ENCODE assay signal across 7 mouse cellular contexts in the genomic region with DNA sequence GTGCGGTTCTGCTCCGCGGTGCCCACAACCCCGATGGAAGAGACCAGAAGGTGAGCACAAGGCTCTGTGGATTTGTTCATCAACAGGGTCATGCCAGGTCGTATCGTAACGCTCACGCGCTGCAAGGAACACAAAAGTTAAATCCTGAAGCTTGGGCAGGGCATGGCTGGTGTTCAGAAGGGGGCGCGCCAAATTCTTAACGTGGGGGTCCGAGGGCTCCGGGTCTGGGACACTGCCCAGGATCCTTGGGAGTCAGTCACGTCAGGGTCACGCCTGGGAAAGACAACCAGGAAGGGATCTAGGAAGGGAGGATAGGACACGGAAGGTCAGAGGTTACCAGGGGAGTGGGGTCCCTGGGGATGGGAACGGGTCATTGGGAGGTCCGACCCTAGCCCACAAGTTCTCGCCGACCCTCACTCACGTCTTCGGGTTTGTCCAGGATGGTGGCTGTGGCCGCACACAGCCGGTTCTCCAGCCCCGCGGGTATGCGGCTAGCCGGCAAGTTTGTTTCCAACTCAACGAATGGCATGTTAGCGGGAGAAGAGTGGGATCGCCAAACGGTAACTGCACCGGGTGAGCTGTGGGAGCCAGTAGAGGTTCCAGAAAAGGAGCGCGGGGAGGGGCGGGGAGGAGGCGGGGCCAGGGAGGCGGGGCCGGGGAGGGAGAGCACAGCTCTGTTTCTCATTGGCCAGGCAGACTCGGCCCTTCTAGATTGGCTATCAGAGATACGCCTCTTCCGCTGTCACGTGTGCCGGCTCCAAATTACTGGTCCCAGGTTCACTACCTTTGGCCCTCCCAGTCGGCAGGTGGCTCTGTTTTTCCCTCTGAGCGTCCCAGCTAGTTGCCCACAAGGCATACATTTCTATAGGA. TPM values are rescaled to one million over a fixed set of nuclear protein-coding genes. Genes with fewer than 3 reads are reported as not detected.
DNase-seq lines count a peak whose midpoint lies in the region; ATAC-seq lines count a peak whose summit lies in the region.

A gene (minus strand): TSS at position 620 of the 870 bp plus-strand sequence.

- H3K4me2 ChIP-seq in intestine, embryonic 14.5 days (ENCODE audit: low read length) = peak within 1 kb of the TSS; percentile 89

- no peak within 1 kb of the TSS for H3K27ac ChIP-seq in intestine, embryonic 14.5 days (ENCODE audit: low read depth)

- intact Hi-C loops in gastrocnemius, postnatal 14 days (cut with DNase I; ENCODE audit: low total_unique reads) = no loop called here
- intact Hi-C loops in left cerebral cortex, postnatal 14 days (cut with DNase I) = loop anchor here (5.0 kb wide), 1 partner anchor 64 kb away; a partner anchor contains a TSS

- DNase-seq in adrenal gland, adult (ENCODE audit: inconsistent age in 2 of 2, low spot score in 1 of 2) = peak; percentile 88 to 93
- peak; percentile 93 for DNase-seq in embryo, embryonic 10.5 days (ENCODE audit: low spot score)
- peak; percentile 87 for DNase-seq in gastrocnemius, postnatal 14 days
- peak; percentile 93 for DNase-seq in intestine, embryonic 14.5 days (ENCODE audit: low spot score)
- peak; percentile 87 to 90 for DNase-seq in left cerebral cortex, postnatal 14 days (ENCODE audit: low spot score in 2 of 2)
- peak; percentile 89 for DNase-seq in mesoderm, embryonic 11.5 days (ENCODE audit: low read depth, low spot score)
- peak; percentile 83 for DNase-seq in right cerebral cortex, postnatal 4 days

- peaks cover 5% of the 10 kb centered on the region; the same call in 1 of the 2 replicates for H3K4me1 ChIP-seq in intestine, embryonic 14.5 days (replicated peaks; ENCODE audit: control insufficient read depth, insufficient read depth, low read length)

- no peaks in the 10 kb centered on the region for H3K36me3 ChIP-seq in intestine, embryonic 14.5 days (ENCODE audit: control insufficient read depth, insufficient read depth, low read length)

- no peaks in the 10 kb centered on the region for H3K9me3 ChIP-seq in intestine, embryonic 14.5 days (ENCODE audit: control insufficient read depth, low read length)

- ATAC-seq in intestine, embryonic 14.5 days (replicated peaks; ENCODE audit: low FRiP score, low TSS enrichment, low read depth) = peak; percentile 94

- peak within 1 kb of the TSS; percentile 64 for H3K4me3 ChIP-seq in intestine, embryonic 14.5 days (ENCODE audit: low read depth, low read length)

- H3K9ac ChIP-seq in intestine, embryonic 14.5 days (ENCODE audit: low read length) = peak within 1 kb of the TSS; percentile 57

- H3K27me3 ChIP-seq in intestine, embryonic 14.5 days (replicated peaks; ENCODE audit: control insufficient read depth, insufficient read depth, low read length) = no peaks in the 10 kb centered on the region

- under 1% methylated on average over 44 of the region's 47 CpGs for WGBS in intestine, embryonic 14.5 days

RNA-seq across cellular contexts. Expression of the gene that starts here (rescaled TPM):
- 10 to 100 TPM; 36.8 to 39.9 TPM for total RNA-seq in gastrocnemius, postnatal 14 days (2021)
- polyA plus RNA-seq in intestine, embryonic 14.5 days (2014; fragmentation: Nextera tagmentation; extraction: Ambion mirVana) = 57.4 and 64.9 TPM in 2 replicates
- 10 to 100 TPM; 32.8 to 40.5 TPM for total RNA-seq in left cerebral cortex, postnatal 14 days (2021)
